Mouse (Mus musculus): ENCODE data around the gene Mboat2. TPM values are rescaled to one million over a fixed set of nuclear protein-coding genes. Genes with fewer than 3 reads are reported as not detected.
A peak's percentile ranks its signal among the peaks of the same experiment; 100 is the strongest.

Mboat2 gene
- polyA plus RNA-seq, 1 experiment from 2014 or later: 55.1 TPM

GRCm38 (mm10) chr12:24868694-24869093 is 38.0 kb downstream of the Mboat2 start:
- Histone ChIP-seq H3K36me3 (no peaks in the 10 kb centered on the region), H3K9ac (no peak overlapping the region), H3K27me3 (no peaks in the 10 kb centered on the region), H3K27ac (no peak overlapping the region; the same call in 1 of the 2 replicates), H3K9me3 (no peaks in the 10 kb centered on the region), H3K4me1 (peaks cover 69% of the 10 kb centered on the region), H3K4me3 (no peak overlapping the region), H3K4me2 (replicated peaks) (no peak overlapping the region)
- ATAC-seq (ENCODE audit: low FRiP score, low read depth): no peak
- WGBS: 82% methylated on average over 4 of the region's 4 CpGs

GRCm38 (mm10) chr12:24869231-24869630 is 38.6 kb downstream of the Mboat2 start:
- Histone ChIP-seq H3K27ac (no peak overlapping the region), H3K4me1 (peaks cover 66% of the 10 kb centered on the region)
- WGBS: 53% methylated on average over 5 of the region's 5 CpGs

GRCm38 (mm10) chr12:24870901-24871300 is 40.2 kb downstream of the Mboat2 start:
- H3K4me2 ChIP-seq (replicated peaks): no peak overlapping the region
- no peaks in the 10 kb centered on the region for H3K27me3 ChIP-seq
- no peak overlapping the region for H3K9ac ChIP-seq
- H3K9me3 ChIP-seq: no peaks in the 10 kb centered on the region
- no peak; the same call in 1 of the 2 replicates for ATAC-seq (ENCODE audit: low FRiP score, low read depth)
- no peaks in the 10 kb centered on the region for H3K36me3 ChIP-seq
- H3K4me1 ChIP-seq: peaks cover 64% of the 10 kb centered on the region
- H3K4me3 ChIP-seq: no peak overlapping the region
- H3K27ac ChIP-seq: no peak overlapping the region
- 35% methylated on average over 4 of the region's 4 CpGs for WGBS

More at GRCm38 (mm10) chr12:24869231-24869630, 38.6 kb downstream of the Mboat2 start:
- Histone ChIP-seq H3K4me3 (no peak overlapping the region), H3K36me3 (no peaks in the 10 kb centered on the region), H3K9me3 (no peaks in the 10 kb centered on the region), H3K27me3 (no peaks in the 10 kb centered on the region), H3K9ac (no peak overlapping the region), H3K4me2 (replicated peaks) (no peak overlapping the region)
- ATAC-seq (ENCODE audit: low FRiP score, low read depth): 0 out of 2 replicates have a peak, but pooled peaks have one; percentile 29

DNA sequence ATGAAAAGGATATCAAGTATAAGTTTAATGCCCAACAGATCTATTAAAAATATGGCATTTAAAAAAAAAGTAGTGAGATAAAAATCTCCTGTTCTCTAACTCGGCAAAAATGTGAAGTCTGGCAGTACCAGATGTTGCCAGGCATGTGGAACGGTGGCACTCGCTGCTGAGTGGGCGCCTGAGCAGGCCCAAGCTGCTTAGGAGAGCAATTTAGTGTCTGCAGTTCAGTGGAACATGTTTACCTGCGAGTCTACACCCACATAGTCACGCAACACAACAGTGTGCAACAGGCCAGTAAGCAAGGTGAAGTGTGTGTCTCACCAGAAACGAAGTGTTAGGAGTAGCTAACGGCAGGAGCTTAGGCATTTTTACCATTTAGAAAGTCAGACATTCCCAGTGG is 41.6 kb downstream of the Mboat2 start:
- H3K27ac ChIP-seq: peak overlapping the region; percentile 67; the same call in 1 of the 2 replicates
- H3K36me3 ChIP-seq: no peaks in the 10 kb centered on the region
- H3K4me1 ChIP-seq: peaks cover 69% of the 10 kb centered on the region
- H3K4me2 ChIP-seq (replicated peaks): no peak overlapping the region; the same call in 1 of the 2 replicates
- H3K27me3 ChIP-seq: no peaks in the 10 kb centered on the region
- H3K4me3 ChIP-seq: no peak overlapping the region
- H3K9me3 ChIP-seq: no peaks in the 10 kb centered on the region
- ATAC-seq (ENCODE audit: low FRiP score, low read depth): no peak
- WGBS: 57% methylated on average over 8 of the region's 8 CpGs
- no peak overlapping the region for H3K9ac ChIP-seq

DNA sequence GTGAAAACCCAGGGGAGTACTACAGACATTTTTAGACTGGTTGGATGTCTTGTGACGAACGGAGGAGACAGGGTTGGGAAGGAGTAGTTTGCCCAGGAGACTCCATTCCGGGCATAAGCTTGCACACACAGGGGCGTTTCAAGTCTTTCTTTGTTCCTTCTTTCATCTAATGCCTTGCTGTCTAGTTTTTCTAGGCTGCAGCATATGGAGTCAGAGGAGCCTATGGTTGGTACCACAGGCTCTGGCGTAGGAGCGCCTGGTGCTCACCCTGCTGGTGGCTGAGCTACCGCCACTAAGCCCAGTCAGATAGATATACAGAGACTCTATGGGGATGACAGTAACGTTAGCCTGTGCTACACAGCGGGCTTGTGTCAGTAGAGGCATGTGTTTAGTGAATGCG is 42.0 kb downstream of the Mboat2 start:
- Histone ChIP-seq H3K4me1 (peaks cover 73% of the 10 kb centered on the region), H3K27ac (peak overlapping the region; percentile 67; the same call in 1 of the 2 replicates), H3K36me3 (no peaks in the 10 kb centered on the region), H3K4me2 (replicated peaks) (no peak overlapping the region; the same call in 1 of the 2 replicates), H3K27me3 (no peaks in the 10 kb centered on the region), H3K9me3 (no peaks in the 10 kb centered on the region), H3K4me3 (no peak overlapping the region), H3K9ac (no peak overlapping the region)
- 0 out of 2 replicates have a peak, but pooled peaks have one; percentile 25 for ATAC-seq (ENCODE audit: low FRiP score, low read depth)
- WGBS: 75% methylated on average over 10 of the region's 10 CpGs

DNA sequence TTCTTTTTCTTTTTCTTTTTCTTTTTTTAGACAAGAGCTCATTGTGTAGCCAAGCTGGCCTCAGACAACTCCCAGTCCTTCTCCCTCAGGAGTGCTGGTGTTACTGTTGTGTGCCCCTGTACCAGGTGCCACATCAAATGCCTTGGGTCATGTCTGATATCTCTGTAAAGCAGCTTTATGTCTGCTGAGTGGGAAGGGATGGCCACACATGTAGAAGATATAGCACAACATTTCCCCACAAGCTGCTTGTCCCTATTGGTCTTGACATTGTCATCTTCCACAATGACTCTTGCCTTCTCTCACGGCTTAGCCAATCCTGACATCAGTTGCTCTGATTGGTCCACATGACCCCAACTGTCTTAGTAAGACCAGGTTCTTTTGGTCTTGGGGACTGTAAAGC is 45.2 kb downstream of the Mboat2 start:
- Histone ChIP-seq H3K36me3 (peaks cover under 1% of the 10 kb centered on the region; the same call in 1 of the 2 replicates), H3K4me3 (no peak overlapping the region), H3K9me3 (no peaks in the 10 kb centered on the region), H3K27me3 (no peaks in the 10 kb centered on the region), H3K9ac (no peak overlapping the region), H3K4me2 (replicated peaks) (no peak overlapping the region), H3K4me1 (peaks cover 67% of the 10 kb centered on the region), H3K27ac (no peak overlapping the region)
- ATAC-seq (ENCODE audit: low FRiP score, low read depth): no peak
- WGBS: 82% methylated on average over 1 of the region's 1 CpGs

DNA sequence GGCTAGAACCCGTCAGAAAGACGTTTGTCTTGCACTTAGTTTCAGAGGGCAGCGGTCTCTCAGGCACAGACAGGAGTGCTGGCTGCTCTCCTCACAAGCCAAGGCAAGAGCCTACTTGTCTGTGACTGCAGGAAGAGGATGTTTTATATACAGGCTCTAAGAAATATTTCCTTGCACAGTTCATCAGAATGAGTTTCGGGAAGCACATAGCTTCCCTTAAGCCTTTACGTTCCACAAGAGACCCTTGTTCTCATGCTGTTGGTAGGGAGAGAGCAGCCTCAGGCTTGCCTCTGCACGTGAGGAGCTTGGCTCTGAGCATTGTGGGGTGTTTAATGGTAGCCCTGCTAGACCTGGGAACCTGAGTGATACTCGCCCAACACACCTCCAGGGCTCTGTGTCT is 46.6 kb downstream of the Mboat2 start:
- peak; percentile 82 for ATAC-seq (ENCODE audit: low FRiP score, low read depth)
- Histone ChIP-seq H3K27ac (peak overlapping the region; percentile 56; the same call in 1 of the 2 replicates), H3K27me3 (no peaks in the 10 kb centered on the region), H3K36me3 (peaks cover 3% of the 10 kb centered on the region; the same call in 1 of the 2 replicates), H3K4me2 (replicated peaks) (0 out of 2 replicates have a peak overlapping the region, but pooled peaks have one; percentile 17), H3K9me3 (no peaks in the 10 kb centered on the region), H3K4me1 (peaks cover 57% of the 10 kb centered on the region), H3K4me3 (no peak overlapping the region), H3K9ac (no peak overlapping the region; the same call in 1 of the 2 replicates)
- WGBS: 32% methylated on average over 7 of the region's 7 CpGs

- Histone ChIP-seq H3K27ac (no peak overlapping the region), H3K9me3 (no peaks in the 10 kb centered on the region), H3K9ac (no peak overlapping the region), H3K4me2 (replicated peaks) (no peak overlapping the region), H3K4me3 (no peak overlapping the region), H3K4me1 (peaks cover 58% of the 10 kb centered on the region), H3K36me3 (peaks cover 7% of the 10 kb centered on the region), H3K27me3 (no peaks in the 10 kb centered on the region)
- ATAC-seq (ENCODE audit: low FRiP score, low read depth): no peak
- 88% methylated on average over 6 of the region's 6 CpGs for WGBS
These were observed 47.4 kb downstream of the Mboat2 start for GRCm38 (mm10) chr12:24878090-24878489.

- Histone ChIP-seq H3K27ac (no peak overlapping the region), H3K36me3 (peaks cover 14% of the 10 kb centered on the region), H3K27me3 (no peaks in the 10 kb centered on the region), H3K9ac (no peak overlapping the region), H3K9me3 (no peaks in the 10 kb centered on the region), H3K4me3 (no peak overlapping the region), H3K4me2 (replicated peaks) (no peak overlapping the region), H3K4me1 (peaks cover 57% of the 10 kb centered on the region)
- 0 out of 2 replicates have a peak, but pooled peaks have one; percentile 55 for ATAC-seq (ENCODE audit: low FRiP score, low read depth)
- 41% methylated on average over 5 of the region's 5 CpGs for WGBS
These were observed 48.2 kb downstream of the Mboat2 start for GRCm38 (mm10) chr12:24878735-24879362.

DNA sequence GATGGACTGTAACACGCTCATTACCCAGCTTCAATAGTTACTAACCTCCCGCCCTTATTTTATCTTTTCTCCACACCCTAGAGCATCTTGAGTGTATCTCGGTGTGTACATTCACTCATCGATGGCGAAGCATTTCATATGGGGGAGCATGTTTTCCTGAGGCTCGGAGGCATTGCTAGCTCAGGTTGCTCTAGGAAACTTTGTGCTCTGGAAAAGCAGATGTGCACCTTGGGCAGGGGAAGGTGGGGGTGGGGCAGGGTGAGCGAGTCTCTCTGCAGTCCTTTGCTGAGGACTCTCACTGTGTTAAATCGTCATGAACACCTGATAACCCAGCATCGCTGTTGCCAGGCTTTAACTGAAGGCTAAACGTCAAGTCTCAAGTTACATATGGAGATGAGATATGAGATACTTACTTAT is 48.9 kb downstream of the Mboat2 start:
- 63% methylated on average over 10 of the region's 10 CpGs for WGBS
- no peak overlapping the region for H3K4me2 ChIP-seq (replicated peaks)
- H3K9me3 ChIP-seq: no peaks in the 10 kb centered on the region
- H3K4me3 ChIP-seq: no peak overlapping the region
- H3K36me3 ChIP-seq: peaks cover 22% of the 10 kb centered on the region
- no peak overlapping the region for H3K27ac ChIP-seq
- peaks cover 56% of the 10 kb centered on the region for H3K4me1 ChIP-seq
- no peak for ATAC-seq (ENCODE audit: low FRiP score, low read depth)
- no peaks in the 10 kb centered on the region for H3K27me3 ChIP-seq
- no peak overlapping the region for H3K9ac ChIP-seq

DNA sequence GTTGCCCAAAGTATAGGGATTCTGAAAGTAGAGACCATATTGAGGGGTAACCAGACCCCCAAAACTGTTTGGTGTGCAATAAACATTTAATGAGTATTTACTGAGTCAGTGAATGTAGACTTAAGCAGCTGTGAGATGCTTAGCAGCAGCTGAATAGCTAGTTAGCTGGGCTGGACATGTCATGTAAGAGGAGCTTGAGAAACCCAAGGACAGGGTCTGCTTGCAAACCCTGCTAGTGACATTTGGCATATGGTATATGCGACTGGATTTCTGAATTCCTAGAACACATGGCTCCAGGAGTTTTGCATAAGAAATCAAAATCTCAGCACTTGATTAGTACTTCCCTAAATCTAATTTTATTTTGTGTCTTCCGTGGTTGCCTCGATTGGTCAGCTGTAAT is 52.6 kb downstream of the Mboat2 start:
- Histone ChIP-seq H3K9me3 (no peaks in the 10 kb centered on the region), H3K4me1 (peaks cover 27% of the 10 kb centered on the region), H3K4me3 (no peak overlapping the region), H3K36me3 (peaks cover 46% of the 10 kb centered on the region), H3K4me2 (replicated peaks) (no peak overlapping the region), H3K27ac (no peak overlapping the region), H3K27me3 (no peaks in the 10 kb centered on the region), H3K9ac (no peak overlapping the region)
- ATAC-seq (ENCODE audit: low FRiP score, low read depth): no peak
- 88% methylated on average over 3 of the region's 3 CpGs for WGBS

- ATAC-seq (ENCODE audit: low FRiP score, low read depth): no peak
- H3K4me1 ChIP-seq: peaks cover 13% of the 10 kb centered on the region
- no peak overlapping the region for H3K4me3 ChIP-seq
- no peak overlapping the region for H3K27ac ChIP-seq
- no peaks in the 10 kb centered on the region for H3K9me3 ChIP-seq
- peaks cover 76% of the 10 kb centered on the region for H3K36me3 ChIP-seq
- H3K4me2 ChIP-seq (replicated peaks): no peak overlapping the region
- H3K27me3 ChIP-seq: no peaks in the 10 kb centered on the region
- H3K9ac ChIP-seq: no peak overlapping the region
These were observed 56.1 kb downstream of the Mboat2 start for GRCm38 (mm10) chr12:24886800-24887199.

Data from limb, embryonic 13.5 days (tissue).